Mouse (Mus musculus) G1E (cell line): ENCODE data around the gene Gse1.

Source experiments
- CTCF ChIP-seq: IDR thresholded peaks from 2 replicates; pipeline ENCODE4 v1.5.1; 2012; ENCODE audit warnings: low read depth, low read length, inconsistent platforms, mixed read lengths
- GATA1 ChIP-seq: IDR thresholded peaks from 2 replicates; pipeline ENCODE4 v1.6.1; 2012; ENCODE audit warnings: borderline replicate concordance, low read length, inconsistent platforms, mixed read lengths
- POLR2AphosphoS5 ChIP-seq: IDR thresholded peaks from 2 replicates; pipeline ENCODE4 v1.6.1; 2012; ENCODE audit warnings: low read depth, low read length, inconsistent platforms; ENCODE audit not compliant: insufficient replicate concordance

GRCm38 (mm10) chr8:120437207-120437606 lies 209.0 kb downstream of the Gse1 start:
- no peak for TF ChIP-seq CTCF
- no peak for TF ChIP-seq POLR2AphosphoS5
- TF ChIP-seq GATA1: no peak
